Mouse (Mus musculus): ENCODE measurements around the gene Rps6kl1.

- TF ChIP-seq CTCF (IDR thresholded peaks at IDR 0.05; ENCODE audit: control insufficient read depth, insufficient read depth, insufficient read length) = no peak
- TF ChIP-seq CEBPB (IDR thresholded peaks at IDR 0.05; ENCODE audit: low read depth) = no peak
- no peak for TF ChIP-seq MYOD1 (IDR thresholded peaks at IDR 0.05; ENCODE audit: control insufficient read depth, insufficient read length, low read depth)
- no peak for TF ChIP-seq MYOG (IDR thresholded peaks at IDR 0.05; ENCODE audit: control insufficient read depth, extremely low read depth, insufficient read length)
- TF ChIP-seq MAX (IDR thresholded peaks at IDR 0.05) = no peak
- TF ChIP-seq USF1 (IDR thresholded peaks at IDR 0.05; ENCODE audit: low read depth) = no peak
- TF ChIP-seq FOSL1 (IDR thresholded peaks at IDR 0.05; ENCODE audit: insufficient read depth, low read length, poor library complexity, severe bottlenecking) = no peak
These were observed 49.5 kb downstream of the Rps6kl1 start for GRCm38 (mm10) chr12:85101521-85102106.

All from C2C12 (cell line).